Mouse (Mus musculus) kidney, postnatal 36 days (tissue): Measurements from ENCODE around the gene Nup160.

Source experiments
- DNase-seq, 2 experiments: peaks; one replicate each; pipeline ENCODE4 v3.0.0; 2021 to 2022; ENCODE audit warnings: mixed read lengths in 2 of 2

The Nup160 gene

DNA sequence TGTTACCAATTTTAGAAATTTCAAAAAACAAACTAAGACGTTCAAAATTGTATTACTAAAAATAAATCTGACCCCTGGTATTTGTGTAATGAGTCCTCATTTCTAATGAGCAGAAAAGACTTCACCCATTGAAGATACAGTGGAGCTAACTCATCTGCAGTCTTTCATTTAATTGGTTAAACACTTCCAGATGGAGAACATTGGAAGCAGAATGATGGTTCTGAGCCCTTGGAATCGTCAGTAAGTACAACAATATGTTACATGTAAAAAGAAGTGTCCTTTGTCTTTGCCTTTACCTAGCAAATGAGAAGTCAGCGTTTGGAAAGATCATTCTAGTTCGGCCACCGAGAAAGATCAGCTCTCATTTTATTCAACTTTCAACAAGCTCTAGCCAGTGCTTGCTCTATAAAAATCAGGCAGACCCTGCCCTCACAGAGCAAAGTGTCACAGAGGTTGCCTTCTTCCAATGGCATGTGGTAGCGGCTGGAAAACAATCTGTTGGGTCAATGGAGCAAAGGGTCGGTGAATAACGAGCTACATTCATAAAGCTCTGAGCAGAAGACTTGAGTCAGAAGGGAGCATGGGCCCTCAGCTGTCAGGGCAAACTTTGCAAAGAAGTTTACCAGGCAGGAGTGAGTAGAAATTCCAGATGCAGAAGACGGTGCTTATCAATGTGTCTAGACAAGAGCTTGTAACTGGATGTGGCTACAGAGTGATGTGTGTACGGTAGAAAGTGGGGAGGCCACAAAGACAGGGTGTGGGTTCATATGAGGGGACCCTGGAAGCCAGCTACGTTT lies 10.2 kb upstream of the Nup160 start:
- DNase-seq: peak in 1 of 2 experiments; percentile 17

DNA sequence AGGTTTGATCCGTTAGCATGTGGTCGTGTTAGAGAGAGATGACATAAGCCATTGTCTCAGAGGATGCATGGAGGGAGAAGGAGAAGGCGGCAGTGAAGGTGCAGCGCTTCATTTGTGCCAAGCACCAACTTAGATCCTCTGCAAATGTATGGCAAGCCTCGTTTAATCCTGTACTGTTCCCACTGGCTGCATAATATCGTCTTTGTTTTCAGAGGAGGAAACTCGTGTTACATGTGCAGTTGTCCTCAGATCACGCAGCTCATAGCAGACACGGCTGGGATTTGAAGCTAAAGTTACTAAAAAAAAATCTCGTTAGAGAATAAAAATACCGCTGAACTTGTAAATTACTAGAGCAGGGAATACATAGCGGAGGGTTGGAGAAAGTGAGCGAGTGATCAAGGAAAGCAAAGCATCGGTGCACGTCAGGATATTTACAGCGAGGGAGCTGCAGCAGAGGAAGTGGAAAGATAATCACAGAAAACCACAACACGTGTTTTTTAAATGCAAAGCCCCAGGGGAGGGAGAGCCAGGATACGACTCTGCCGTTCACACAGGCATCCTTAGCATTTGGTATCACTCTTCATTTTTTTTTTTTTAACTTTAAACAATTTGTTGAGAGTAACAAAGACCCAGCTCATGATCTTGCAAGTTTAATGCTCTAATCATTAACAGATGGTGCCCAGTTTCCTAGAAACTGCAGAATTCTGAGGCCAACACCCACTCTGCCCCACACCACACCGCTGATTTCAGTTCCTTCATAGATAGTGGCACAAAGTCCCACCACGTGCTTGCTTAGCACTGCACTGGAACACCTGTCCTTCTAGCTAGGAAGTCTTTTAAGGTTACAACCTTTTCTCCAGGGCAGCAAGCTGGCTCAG lies 9.4 kb upstream of the Nup160 start:
- DNase-seq: peak; percentile 70 to 84

DNA sequence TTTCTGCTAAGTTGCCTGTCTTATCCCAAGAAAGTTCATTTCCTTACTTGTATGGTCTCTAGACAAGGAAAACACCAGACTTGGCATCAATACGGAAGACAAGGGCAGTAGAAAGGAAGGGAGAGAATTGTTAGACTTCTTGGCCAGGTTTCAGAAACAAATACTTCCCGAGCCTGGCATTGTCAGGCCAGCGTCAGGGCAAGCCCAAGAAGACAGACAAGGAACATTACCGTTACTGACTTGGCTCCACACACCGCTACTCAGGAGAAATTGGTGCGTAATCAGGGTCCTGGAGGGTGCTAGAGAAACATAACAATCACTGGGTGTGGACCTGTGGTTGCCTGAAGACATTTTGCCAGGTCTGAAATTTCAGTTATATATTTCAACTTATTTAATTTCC lies 6.7 kb upstream of the Nup160 start:
- no peak for DNase-seq

DNA sequence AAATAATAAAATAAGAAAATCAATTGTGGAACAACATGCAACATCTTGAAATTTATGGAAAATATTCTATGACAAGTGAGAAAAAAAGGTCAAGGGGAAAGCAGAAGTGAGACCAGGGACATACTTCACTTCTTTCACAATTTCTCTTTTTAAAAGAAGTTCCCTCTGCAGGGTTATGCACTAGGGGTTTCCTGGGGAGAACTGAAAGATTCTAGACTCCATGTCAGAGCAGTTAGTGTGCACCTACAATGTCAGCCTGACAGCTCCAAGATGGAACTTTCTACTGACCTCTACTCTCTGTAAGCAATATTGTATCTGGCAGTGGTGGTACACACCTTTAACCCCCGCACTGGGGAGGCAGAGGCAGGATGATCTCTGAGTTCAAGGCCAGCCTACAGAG lies 3.7 kb upstream of the Nup160 start:
- DNase-seq: no peak

DNA sequence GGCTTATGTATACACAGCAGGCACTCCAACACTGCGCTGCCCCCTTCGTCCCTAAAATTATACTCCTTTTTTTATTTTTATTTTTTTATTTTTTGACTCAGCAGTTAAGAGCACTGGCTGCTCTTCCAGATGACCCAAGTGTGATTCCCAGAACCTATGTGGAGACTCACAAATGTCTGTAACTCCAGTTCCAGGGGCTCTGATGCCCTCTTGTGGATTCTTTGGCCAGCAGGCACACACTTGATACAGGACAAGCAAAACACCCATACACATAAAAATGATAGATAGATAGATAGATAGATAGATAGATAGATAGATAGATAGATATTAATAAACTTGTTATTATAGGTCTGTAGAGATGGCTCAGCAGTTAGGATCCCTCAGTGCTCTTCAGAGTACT lies 2.5 kb upstream of the Nup160 start:
- DNase-seq: peak in 1 of 2 experiments; percentile 37

DNA sequence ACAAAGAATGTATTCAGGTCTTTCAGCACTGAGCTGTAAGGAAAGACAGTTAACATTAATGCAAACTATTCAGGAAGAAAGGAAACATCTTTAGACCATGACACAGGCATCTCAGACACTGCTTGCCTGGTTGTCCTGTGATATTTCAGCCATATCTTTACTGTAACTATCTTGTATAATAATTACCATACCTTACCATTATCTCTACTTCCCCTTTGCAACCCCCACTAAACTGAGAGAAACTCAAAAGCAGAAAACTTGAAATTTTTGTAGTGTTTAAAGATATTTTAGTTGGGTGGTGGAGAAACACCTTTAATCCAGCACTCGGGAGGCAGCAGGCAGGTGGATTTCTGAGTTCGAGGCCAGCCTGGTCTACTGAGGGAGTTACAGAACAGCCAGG lies 1.5 kb upstream of the Nup160 start:
- no peak for DNase-seq

DNA sequence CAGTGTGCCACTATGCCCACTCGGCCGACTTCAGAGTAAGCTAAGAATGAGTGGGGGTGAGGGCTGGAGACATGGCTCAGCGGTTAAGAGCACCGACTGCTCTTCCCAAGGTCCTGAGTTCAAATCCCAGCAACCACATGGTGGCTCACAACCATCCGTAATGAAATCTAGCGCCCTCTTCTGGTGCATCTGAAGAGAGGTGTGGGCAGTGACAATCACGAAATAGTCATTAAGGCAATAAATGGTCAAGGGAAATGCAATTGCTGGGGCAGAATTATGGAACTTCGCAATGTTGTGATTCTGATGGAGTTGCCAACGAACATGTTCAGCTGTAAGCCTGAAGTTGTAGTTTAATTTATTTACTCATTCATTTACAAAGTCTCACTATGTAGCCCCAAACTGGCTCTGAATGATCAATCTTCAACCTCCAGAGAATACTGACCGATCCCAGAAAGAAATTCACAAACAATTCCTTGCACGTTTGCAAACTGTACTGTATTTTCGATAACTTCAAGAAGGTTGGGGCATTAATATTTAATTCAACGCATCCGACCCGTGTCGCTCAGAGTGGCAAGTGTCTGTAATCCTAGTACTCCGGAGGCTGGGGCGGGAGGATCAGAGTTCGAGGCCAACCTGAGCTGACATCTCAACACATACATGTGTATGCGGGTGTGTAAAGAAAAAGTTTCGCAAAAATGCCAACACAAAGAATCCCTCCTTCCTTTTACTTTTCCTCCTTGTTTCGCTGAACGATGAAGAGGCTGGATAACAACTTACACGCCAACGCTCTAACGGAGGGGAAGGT lies 1.4 kb downstream of the Nup160 start:
- no peak for DNase-seq

DNA sequence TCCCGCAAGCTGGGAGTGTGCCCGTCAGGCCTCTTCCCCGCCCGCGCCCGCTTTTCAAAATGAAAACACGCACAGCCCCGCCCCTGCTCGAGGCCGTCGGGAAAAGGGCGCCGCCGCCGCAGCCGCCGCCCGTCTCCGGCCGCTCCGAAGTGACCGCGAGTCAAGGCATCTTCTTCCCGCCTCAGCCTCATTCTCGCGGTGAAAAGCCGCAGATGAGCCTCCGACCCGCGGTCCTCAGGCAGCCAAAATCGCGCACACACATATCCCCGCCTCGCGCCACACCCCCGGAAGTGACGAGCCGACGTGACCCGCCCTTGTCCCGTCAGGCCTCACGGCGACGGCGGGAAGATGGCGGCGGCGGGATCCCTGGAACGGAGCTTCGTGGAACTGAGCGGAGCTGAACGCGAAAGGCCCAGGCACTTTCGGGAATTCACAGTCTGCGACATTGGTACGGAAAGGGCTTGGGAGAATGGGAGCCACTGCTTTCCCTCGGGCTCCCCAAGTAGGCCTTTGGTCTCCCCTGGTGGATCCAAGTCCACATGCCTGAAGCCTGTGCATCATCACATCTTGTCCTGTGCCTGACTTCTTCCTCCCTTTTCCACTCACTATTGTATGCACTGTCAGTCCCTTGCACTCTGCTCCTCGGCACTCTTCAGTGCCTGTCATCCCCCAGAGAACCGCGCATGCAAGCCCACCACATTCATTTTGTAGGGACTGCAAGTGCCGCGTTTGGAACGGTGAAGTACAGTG lies 2.2 kb downstream of the Nup160 start:
- peak; percentile 92 to 97 for DNase-seq

DNA sequence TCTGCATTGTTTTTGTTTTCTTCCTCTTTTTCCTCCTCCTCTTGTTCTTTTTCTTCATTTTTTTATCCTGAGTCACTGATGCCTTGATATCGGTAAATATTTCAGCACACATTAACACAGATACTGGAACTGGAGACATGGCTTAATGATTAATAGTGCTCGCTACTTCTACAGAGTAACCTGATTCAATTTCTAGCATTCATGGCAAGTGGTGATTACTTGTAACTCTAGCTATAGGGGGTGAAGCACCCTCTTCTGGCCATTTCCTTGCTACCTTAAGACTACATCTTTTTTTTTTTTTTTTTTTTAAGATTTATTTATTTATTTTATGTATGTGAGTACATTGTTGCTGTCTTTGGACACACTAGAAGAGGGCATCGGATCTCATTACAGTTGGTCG lies 23.9 kb downstream of the Nup160 start:
- DNase-seq: peak; percentile 4 to 55

DNA sequence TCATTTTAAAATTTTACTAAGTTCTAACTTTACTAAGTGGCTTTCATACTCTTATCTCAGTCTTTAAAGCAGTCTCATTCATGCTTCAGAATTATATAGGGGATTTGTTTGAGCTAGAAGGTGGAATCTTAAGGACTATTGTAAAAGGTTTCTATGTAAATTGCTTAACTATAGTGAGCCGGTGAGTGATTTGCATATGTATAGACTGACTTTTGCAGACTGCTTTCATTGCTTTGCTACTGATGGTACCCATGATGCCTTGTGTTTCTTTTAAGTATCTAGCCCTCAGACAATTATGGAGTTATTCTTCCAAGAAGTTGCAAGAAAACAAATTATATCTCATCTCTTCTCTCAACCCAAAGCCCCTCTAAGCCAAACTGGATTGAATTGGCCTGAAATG lies 31.5 kb downstream of the Nup160 start:
- no peak for DNase-seq

DNA sequence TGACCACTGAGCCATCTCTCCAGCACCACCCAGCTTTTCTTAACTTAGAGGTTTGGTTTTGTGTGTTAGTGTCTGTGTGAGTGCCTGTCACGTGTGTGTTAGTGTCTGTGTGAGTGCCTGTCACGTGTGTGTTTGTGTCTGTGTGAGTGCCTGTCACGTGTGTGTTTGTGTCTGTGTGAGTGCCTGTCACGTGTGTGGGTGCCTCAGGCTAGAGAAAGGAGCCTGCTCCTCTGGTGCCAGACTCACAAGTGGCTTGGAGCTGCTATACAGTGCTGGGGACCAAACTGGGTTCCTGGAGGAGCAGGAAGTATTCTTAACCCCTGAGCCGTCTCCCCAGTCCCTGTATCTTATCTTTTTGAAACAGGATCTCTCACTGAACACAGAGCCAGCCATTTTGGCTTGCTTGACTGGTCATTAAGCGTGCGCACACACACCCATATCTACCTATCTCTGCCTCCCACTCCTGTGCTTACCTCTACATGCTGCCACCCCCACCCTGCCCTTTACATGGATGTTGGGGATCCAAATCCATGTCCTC lies 38.6 kb downstream of the Nup160 start:
- no peak for DNase-seq

DNA sequence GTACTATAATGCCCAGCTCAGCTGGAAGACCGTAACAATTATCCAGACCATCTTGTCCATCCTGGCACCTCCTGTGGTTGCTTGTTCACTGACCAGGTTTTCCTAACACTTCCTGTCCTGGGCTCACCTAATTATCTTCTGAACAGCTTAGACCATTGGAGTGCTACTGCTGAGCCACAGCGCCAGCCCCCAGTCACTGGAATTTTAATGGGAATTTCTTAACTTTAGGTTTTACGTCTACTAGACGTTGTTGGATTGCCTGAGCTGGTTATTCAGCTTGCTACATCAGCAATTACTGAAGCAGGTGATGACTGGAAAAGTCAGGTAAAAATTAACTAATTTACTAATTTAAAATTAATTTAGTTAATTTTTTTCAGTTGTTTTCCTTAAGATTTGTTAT lies 40.4 kb downstream of the Nup160 start:
- DNase-seq: no peak

DNA sequence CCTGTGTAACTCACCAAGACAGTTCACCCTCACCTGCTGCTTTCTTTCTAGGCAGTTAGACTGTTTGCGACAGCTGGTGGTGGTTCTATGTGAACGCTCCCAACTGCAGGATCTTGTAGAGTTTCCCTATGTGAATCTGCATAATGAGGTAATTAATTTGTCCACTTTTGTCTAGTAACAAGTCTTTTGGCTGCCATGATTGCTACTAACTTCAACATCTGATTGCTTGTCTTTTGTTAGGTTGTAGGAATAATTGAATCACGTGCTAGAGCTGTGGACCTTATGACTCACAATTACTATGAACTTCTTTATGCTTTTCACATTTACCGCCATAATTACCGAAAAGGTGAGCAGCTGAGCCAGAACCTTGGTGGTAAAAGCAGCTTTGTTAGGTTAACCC lies 40.9 kb downstream of the Nup160 start:
- DNase-seq: no peak

DNA sequence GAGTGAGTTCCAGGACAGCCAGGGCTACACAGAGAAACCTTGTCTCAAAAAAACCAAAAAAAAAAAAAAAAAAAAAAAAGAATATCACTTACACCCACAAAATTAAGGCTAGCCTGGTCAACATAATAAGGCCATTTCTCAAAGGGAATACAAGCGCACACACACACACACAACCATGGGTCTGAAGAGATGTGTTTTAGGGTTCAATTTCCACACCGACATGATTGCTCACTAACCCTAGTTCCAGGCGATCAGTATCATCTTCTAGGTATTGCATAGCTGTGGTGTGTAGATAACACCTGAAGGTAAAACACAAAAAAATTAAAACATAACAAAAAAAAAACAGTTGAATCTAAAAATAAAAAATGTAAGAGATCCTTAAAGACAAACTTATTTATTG lies 49.8 kb downstream of the Nup160 start:
- no peak for DNase-seq

DNA sequence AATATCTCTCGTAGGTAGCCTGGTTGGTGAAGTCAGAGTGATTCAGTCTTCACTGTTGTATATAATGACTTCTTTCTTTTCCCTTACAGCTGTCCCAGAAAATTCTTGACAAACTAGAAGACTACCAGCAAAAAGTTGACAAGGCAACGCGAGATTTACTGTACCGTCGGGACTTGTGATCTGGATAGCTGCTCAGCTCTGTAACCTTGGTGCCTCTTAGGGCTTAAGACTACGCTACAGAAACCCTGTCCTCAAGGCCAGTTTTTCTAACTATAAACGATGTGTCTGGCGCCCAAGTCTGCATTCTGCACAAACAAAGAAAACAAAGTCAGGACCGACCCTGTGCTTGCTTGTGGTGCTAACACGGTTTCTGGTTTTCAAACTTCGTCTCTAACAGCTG lies 58.3 kb downstream of the Nup160 start:
- no peak for DNase-seq

DNA sequence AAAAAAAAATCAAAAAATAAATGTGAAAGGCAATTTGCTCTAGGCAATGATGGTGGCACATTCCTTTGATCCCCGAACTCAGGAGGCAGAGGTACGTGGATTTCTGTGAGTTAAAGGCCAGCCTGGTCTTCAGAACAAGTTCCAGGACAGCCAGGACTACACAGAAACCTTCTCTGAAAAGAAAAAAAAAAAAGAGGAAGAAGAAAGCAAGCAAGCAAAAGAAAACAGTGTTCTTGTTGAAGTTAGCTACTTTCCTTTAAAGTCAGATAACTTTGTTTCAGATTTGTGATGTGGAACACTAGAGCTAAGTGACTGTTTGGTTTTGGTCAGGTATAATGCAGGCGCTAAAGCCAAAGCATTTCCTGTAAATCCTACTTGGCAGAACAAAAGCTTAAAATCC lies 61.8 kb downstream of the Nup160 start:
- DNase-seq: no peak

DNA sequence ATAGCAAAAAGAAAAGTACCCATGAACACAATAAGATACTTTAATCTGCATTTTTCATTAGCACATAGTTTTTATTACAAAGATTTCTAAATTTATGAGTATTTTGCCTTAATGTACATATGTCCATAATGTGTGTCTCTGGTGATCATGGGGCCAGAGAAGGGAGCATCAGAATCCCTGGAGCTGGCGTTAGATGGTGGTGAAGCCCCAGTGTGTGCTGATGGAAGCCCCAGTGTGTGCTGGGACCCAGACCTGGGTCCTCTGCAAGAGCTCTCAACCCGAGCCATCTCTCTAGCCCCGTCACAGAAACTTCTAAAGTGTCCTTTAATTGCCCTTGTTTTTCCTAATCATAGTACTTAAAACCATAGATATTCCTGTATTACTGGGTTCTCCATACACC lies 62.3 kb downstream of the Nup160 start:
- DNase-seq: no peak

DNA sequence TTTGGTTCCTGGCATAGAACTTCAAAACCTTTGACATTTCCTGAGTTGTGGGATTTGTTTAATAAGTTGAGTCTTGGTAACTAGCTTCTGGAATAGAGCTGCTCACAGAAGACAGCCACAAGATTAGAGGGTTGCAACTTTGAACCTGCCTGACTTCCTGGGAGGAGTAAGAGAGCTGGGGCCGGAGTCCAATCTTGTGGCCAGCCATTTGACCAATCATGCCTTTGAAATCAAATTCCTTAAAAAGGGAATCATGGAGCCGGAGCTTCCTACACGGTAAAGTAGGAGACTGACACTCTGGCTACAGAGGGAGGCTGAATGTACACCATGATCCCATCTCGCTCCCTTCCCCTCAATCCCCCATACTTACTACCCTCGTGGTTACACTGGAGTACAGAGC lies 62.9 kb downstream of the Nup160 start:
- peak; percentile 68 to 73 for DNase-seq

DNA sequence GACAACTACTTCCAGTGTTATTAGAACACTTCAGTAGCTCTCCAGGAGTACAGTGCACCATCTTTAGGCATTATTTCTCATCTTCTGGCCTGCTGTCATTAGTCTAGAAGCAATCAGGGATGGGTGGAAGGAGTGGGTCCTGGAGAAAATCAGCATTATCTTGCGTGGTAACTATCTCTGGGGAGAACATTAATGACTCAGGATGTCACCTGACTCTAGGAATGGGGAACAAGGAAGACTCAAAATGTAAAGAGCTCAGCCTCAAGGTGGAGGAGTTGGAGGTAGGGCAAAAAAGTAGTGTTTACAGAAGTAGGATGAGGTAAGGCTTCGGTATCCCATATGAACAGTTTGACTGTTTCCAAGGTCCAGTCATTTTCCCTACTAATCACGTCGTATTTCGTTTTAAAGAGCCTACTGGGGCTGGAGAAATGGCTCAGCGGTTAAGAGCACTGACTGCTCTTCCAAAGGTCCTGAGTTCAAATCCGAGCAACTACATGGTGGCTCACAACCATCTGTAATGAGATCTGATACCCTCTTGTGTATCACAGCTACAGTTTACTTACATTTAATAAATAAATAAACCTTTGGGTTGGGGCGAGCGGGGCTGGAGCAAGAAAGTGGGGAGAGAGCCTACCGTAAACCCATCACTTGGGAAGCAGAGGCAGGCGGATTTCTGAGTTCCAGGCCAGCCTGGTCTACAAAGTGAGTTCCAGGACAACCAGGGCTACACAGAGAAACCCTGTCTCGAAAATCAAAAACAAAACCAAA lies 67.5 kb downstream of the Nup160 start:
- DNase-seq: peak in 1 of 2 experiments; percentile 19

DNA sequence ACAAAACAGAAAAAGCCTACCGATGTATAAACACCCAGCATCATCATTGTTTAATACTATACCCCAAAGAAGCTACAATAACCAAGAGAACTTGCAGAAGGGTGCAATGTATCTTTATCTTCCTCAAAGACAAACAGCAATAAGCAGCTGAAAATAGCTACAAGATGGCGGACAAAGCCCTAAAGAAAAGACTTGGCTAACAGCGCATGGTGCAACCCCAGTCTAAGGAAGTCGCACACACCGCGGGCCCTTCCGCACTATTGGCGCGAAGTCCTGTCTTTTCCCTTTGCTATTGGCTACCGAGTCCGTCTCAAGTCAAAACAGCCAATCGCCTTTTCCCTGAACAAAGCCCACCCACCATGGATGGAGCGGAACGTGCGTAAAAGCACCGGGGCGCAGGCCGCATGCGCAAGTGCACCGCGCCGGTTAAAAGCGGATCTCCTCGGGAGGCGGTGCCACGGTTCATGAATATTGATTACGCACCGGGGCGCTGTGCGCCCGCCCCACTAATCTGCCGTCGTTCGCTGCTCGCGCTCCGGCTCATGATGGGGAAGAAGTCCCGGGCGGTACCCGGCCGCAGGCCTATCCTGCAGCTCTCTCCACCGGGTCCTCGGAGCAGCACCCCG lies 68.2 kb downstream of the Nup160 start, which contains the start of gene Fnbp4:
Gene Fnbp4 (plus strand): TSS at position 318 of the 626 bp plus-strand sequence.
- peak; percentile 98 to 99 for DNase-seq
